Mouse (Mus musculus): ENCODE measurements around the gene Itgb4.

- TF ChIP-seq POLR2A (IDR thresholded peaks at IDR 0.05; ENCODE audit: low read depth, low read length) = no peak
- TF ChIP-seq CTCF (IDR thresholded peaks at IDR 0.05; ENCODE audit: extremely low read depth, insufficient read depth, insufficient read length, insufficient replicate concordance) = no peak
Observed at GRCm38 (mm10) chr11:115997662-115998061, 23.2 kb downstream of the Itgb4 start.
